Mouse (Mus musculus) MEL (cell line): ENCODE data around the gene Kcng3. TPM values are rescaled to one million over a fixed set of nuclear protein-coding genes. Genes with fewer than 3 reads are reported as not detected.

Experiments
- DNase-seq: peaks from one replicate; pipeline ENCODE4 v3.0.0; 2011; ENCODE audit warnings: low read depth, low spot score
- H3K27ac ChIP-seq: 2 replicates; pipeline ENCODE4 v1.5.1; 2012; ENCODE audit warnings: low read depth, mild to moderate bottlenecking, control low read depth, low read length, moderate library complexity; ENCODE audit not compliant: control insufficient read depth
- H3K27me3 ChIP-seq, 2 experiments: fragments of 150-350 bp in 1 of 2; sonication (generic) in 1 of 2; 2 replicates each; pipeline ENCODE4 v1.6.1; 2012; ENCODE audit warnings: low read length in 2 of 2, mild to moderate bottlenecking in 2 of 2, improper control_type of control experiment in 1 of 2, moderate library complexity in 1 of 2; ENCODE audit not compliant: insufficient read depth in 2 of 2, control insufficient read depth in 1 of 2
- H3K36me3 ChIP-seq, 2 experiments: 2 replicates each; pipeline ENCODE4 v1.6.1; 2012 to 2014; ENCODE audit warnings: low read length in 2 of 2, improper control_type of control experiment in 1 of 2, inconsistent platforms in 1 of 2, mild to moderate bottlenecking in 1 of 2; ENCODE audit not compliant: insufficient read depth in 2 of 2, control insufficient read depth in 1 of 2
- H3K4me1 ChIP-seq, 2 experiments: fragments of 150-350 bp in 1 of 2; sonication (generic) in 1 of 2; 2 replicates each; pipeline ENCODE4 v1.6.1; 2012; ENCODE audit warnings: low read length in 2 of 2, improper control_type of control experiment in 1 of 2, mild to moderate bottlenecking in 1 of 2; ENCODE audit not compliant: insufficient read depth in 2 of 2, control insufficient read depth in 1 of 2
- H3K4me3 ChIP-seq, 2 experiments: fragments of 150-350 bp in 1 of 2; sonication (generic) in 1 of 2; 2 replicates each; pipeline ENCODE4 v1.5.1; 2012; ENCODE audit warnings: low read depth in 2 of 2, low read length in 2 of 2, mild to moderate bottlenecking in 2 of 2, moderate library complexity in 2 of 2, control low read depth in 1 of 2, improper control_type of control experiment in 1 of 2; ENCODE audit not compliant: control insufficient read depth in 1 of 2, insufficient read depth in 1 of 2
- H3K79me2 ChIP-seq: 2 replicates; pipeline ENCODE4 v1.6.1; 2012; ENCODE audit warnings: mild to moderate bottlenecking, low read length, moderate library complexity; ENCODE audit not compliant: control insufficient read depth, poor library complexity, insufficient read depth
- H3K9ac ChIP-seq: 2 replicates; pipeline ENCODE4 v1.6.1; 2012; ENCODE audit warnings: low read depth, mild to moderate bottlenecking, control low read depth, low read length, moderate library complexity; ENCODE audit not compliant: control insufficient read depth, poor library complexity, severe bottlenecking
- H3K9me3 ChIP-seq: fragments of 150-350 bp; sonication (generic); replicated peaks from 2 replicates; pipeline ENCODE4 v1.6.1; 2012; ENCODE audit warnings: mild to moderate bottlenecking, low read length, improper control_type of control experiment, moderate library complexity; ENCODE audit not compliant: insufficient read depth
- BHLHE40 ChIP-seq: IDR thresholded peaks from 2 replicates; pipeline ENCODE4 v1.6.1; 2012; ENCODE audit warnings: low read depth, mild to moderate bottlenecking, inconsistent platforms, low read length, improper control_type of control experiment, borderline replicate concordance
- CHD1 ChIP-seq: IDR thresholded peaks from 2 replicates; pipeline ENCODE4 v1.6.1; 2012; ENCODE audit warnings: low read depth, mild to moderate bottlenecking, inconsistent platforms, low read length, improper control_type of control experiment
- CHD2 ChIP-seq: IDR thresholded peaks from 2 replicates; pipeline ENCODE4 v1.6.1; 2011; ENCODE audit warnings: low read length, improper control_type of control experiment
- CTCF ChIP-seq, 3 experiments: IDR thresholded peaks in 2 of 3; conservative IDR thresholded peaks in 1 of 3; 2 replicates each; pipeline ENCODE4 v1.5.1; 2011 to 2012; ENCODE audit warnings: low read length in 3 of 3, low read depth in 2 of 3, mild to moderate bottlenecking in 2 of 3, improper control_type of control experiment in 1 of 3, inconsistent platforms in 1 of 3, mixed read lengths in 1 of 3, moderate library complexity in 1 of 3; ENCODE audit not compliant: control insufficient read depth in 1 of 3, insufficient read depth in 1 of 3, poor library complexity in 1 of 3, severe bottlenecking in 1 of 3
- ELF1 ChIP-seq: IDR thresholded peaks from 2 replicates; pipeline ENCODE4 v1.6.1; 2014; ENCODE audit warnings: low read depth, mild to moderate bottlenecking, inconsistent platforms, low read length, improper control_type of control experiment, moderate library complexity
- EP300 ChIP-seq, 2 experiments: IDR thresholded peaks; 2 replicates each; pipeline ENCODE4 v1.6.1; 2011; ENCODE audit warnings: improper control_type of control experiment in 2 of 2, low read length in 2 of 2, low read depth in 1 of 2, mild to moderate bottlenecking in 1 of 2
- GABPA ChIP-seq: IDR thresholded peaks from 2 replicates; pipeline ENCODE4 v1.6.1; 2012; ENCODE audit warnings: low read depth, mild to moderate bottlenecking, inconsistent platforms, low read length, improper control_type of control experiment, moderate library complexity
- HCFC1 ChIP-seq: IDR thresholded peaks from 2 replicates; pipeline ENCODE4 v1.6.1; 2012; ENCODE audit warnings: low read depth, mild to moderate bottlenecking, inconsistent platforms, low read length, improper control_type of control experiment, moderate library complexity
- KAT2A ChIP-seq: conservative IDR thresholded peaks from 2 replicates; pipeline ENCODE4 v1.6.1; 2012; ENCODE audit warnings: low read depth, low read length, improper control_type of control experiment, inconsistent platforms
- MAX ChIP-seq: IDR thresholded peaks from 2 replicates; pipeline ENCODE4 v1.6.1; 2011; ENCODE audit warnings: low read length, improper control_type of control experiment
- NRF1 ChIP-seq: IDR thresholded peaks from 2 replicates; pipeline ENCODE4 v1.6.1; 2014; ENCODE audit warnings: low read depth, mild to moderate bottlenecking, inconsistent platforms, low read length, improper control_type of control experiment, moderate library complexity; ENCODE audit not compliant: poor library complexity, insufficient read depth, severe bottlenecking
- POLR2A ChIP-seq, 2 experiments: IDR thresholded peaks; 2 replicates each; pipeline ENCODE4 v1.6.1; 2011 to 2012; ENCODE audit warnings: low read length in 2 of 2, mild to moderate bottlenecking in 2 of 2, control low read depth in 1 of 2, improper control_type of control experiment in 1 of 2, low read depth in 1 of 2, moderate library complexity in 1 of 2; ENCODE audit not compliant: control insufficient read depth in 1 of 2, insufficient read depth in 1 of 2, poor library complexity in 1 of 2
- POLR2AphosphoS5 ChIP-seq: IDR thresholded peaks from 2 replicates; pipeline ENCODE4 v1.6.1; 2012; ENCODE audit warnings: low read depth, borderline replicate concordance, mild to moderate bottlenecking, inconsistent platforms, low read length, moderate library complexity, mixed read lengths
- RCOR1 ChIP-seq: IDR thresholded peaks from 2 replicates; pipeline ENCODE4 v1.6.1; 2012; ENCODE audit warnings: low read depth, mild to moderate bottlenecking, inconsistent platforms, low read length, improper control_type of control experiment
- TAL1 ChIP-seq: IDR thresholded peaks from 2 replicates; pipeline ENCODE4 v1.6.1; 2012; ENCODE audit warnings: mild to moderate bottlenecking, inconsistent platforms, low read length, moderate library complexity, mixed read lengths
- TBP ChIP-seq: IDR thresholded peaks from 2 replicates; pipeline ENCODE4 v1.8.0; 2011; ENCODE audit warnings: low read depth, low read length, improper control_type of control experiment
- TCF12 ChIP-seq: IDR thresholded peaks from 2 replicates; pipeline ENCODE4 v1.6.1; 2014; ENCODE audit warnings: low read depth, mild to moderate bottlenecking, inconsistent platforms, low read length, improper control_type of control experiment, moderate library complexity
- UBTF ChIP-seq: IDR thresholded peaks from 2 replicates; pipeline ENCODE4 v1.6.1; 2012; ENCODE audit warnings: low read depth, mild to moderate bottlenecking, inconsistent platforms, low read length, improper control_type of control experiment, moderate library complexity, borderline replicate concordance; ENCODE audit not compliant: insufficient read depth
- ZC3H11A ChIP-seq: IDR thresholded peaks from 2 replicates; pipeline ENCODE4 v1.6.1; 2012; ENCODE audit warnings: low read depth, mild to moderate bottlenecking, inconsistent platforms, low read length, improper control_type of control experiment
- ZKSCAN1 ChIP-seq: IDR thresholded peaks from 2 replicates; pipeline ENCODE4 v1.6.1; 2012; ENCODE audit warnings: low read depth, mild to moderate bottlenecking, inconsistent platforms, low read length, improper control_type of control experiment, moderate library complexity
- ZMIZ1 ChIP-seq: IDR thresholded peaks from 2 replicates; pipeline ENCODE4 v1.6.1; 2012; ENCODE audit warnings: low read depth, mild to moderate bottlenecking, inconsistent platforms, low read length, improper control_type of control experiment, moderate library complexity
- ZNF384 ChIP-seq: IDR thresholded peaks from 2 replicates; pipeline ENCODE4 v1.6.1; 2012; ENCODE audit warnings: low read depth, mild to moderate bottlenecking, inconsistent platforms, low read length, improper control_type of control experiment
- polyA plus RNA-seq, 2 experiments: library from polyadenylated mRNA; stranded (reverse) in 1 of 2; unstranded in 1 of 2; fragments of >175 nt in 1 of 2; fragments of >200 nt in 1 of 2; gene quantifications; 2 replicates each; pipeline versions ENCODE4 v1.2.1 to v1.2.4; 2012; ENCODE audit warnings: low replicate concordance in 2 of 2, low read depth in 1 of 2; ENCODE audit not compliant: insufficient read length in 2 of 2, insufficient read depth in 1 of 2, missing spikeins in 1 of 2
- total RNA-seq: library from RNA; depleted of rRNA; stranded (reverse); fragments of 300-350 nt; gene quantifications from 2 replicates; pipeline ENCODE4 v1.2.3, GENCODE M21; 2012

Kcng3 gene
- total and polyA plus RNA-seq, 3 experiments: not detected

- no peak overlapping the region for H3K9ac ChIP-seq
- H3K36me3 ChIP-seq: peaks cover 0 to 16% of the 10 kb centered on the region in 2 experiments; a peak in 2 of 4 replicates
- H3K9me3 ChIP-seq: no peaks in the 10 kb centered on the region
- H3K79me2 ChIP-seq: no peaks in the 10 kb centered on the region
- H3K27me3 ChIP-seq: no peaks in the 10 kb centered on the region
- no peak overlapping the region for H3K27ac ChIP-seq
- no peak overlapping the region for H3K4me3 ChIP-seq
- H3K4me1 ChIP-seq: peaks cover 5 to 18% of the 10 kb centered on the region in 2 experiments
- TF ChIP-seq HCFC1 (no peak), ZNF384 (no peak), TCF12 (no peak), ZC3H11A (no peak), ZKSCAN1 (no peak), TBP (no peak)
- DNase-seq: no peak
Measured at GRCm38 (mm10) chr17:83565506-83565905, 66.2 kb downstream of the Kcng3 start.

GRCm38 (mm10) chr17:83564119-83564820, 67.4 kb downstream of the Kcng3 start:
- peaks cover 5 to 18% of the 10 kb centered on the region in 2 experiments for H3K4me1 ChIP-seq
- H3K27me3 ChIP-seq: no peaks in the 10 kb centered on the region
- DNase-seq: peak; percentile 56
- H3K9ac ChIP-seq: peak overlapping the region; percentile 70
- H3K9me3 ChIP-seq: no peaks in the 10 kb centered on the region
- peaks cover 0 to 16% of the 10 kb centered on the region in 2 experiments; a peak in 2 of 4 replicates for H3K36me3 ChIP-seq
- H3K4me3 ChIP-seq: peak overlapping the region; percentile 52 to 61
- TF ChIP-seq TAL1 (peak; percentile 35; the same call in 1 of the 2 replicates), ELF1 (no peak), CTCF (IDR thresholded peaks at IDR 0.05 in 2 of 3, conservative IDR thresholded peaks at IDR 0.05 in 1 of 3; ENCODE audit: control insufficient read depth in 1 of 3, insufficient read depth in 1 of 3, low read depth in 2 of 3, low read length in 3 of 3, poor library complexity in 1 of 3, severe bottlenecking in 1 of 3) (no peak), KAT2A (no peak), TCF12 (0 out of 2 replicates have a peak, but pooled peaks have one; percentile 18), POLR2A (IDR thresholded peaks at IDR 0.05; ENCODE audit: control insufficient read depth in 1 of 2, insufficient read depth in 1 of 2, low read depth in 1 of 2, low read length in 2 of 2, poor library complexity in 1 of 2) (peak in 1 of 2 experiments; percentile 1; a peak in 1 of 4 replicates), CHD2 (no peak), EP300 (IDR thresholded peaks at IDR 0.05; ENCODE audit: low read depth in 1 of 2, low read length in 2 of 2) (0 out of 4 replicates have a peak, but pooled peaks of 1 of the 2 experiments have one; percentile 13)
- TF ChIP-seq, all 39 proteins: peak for 4
- peak overlapping the region; percentile 64 for H3K27ac ChIP-seq
- H3K79me2 ChIP-seq: no peaks in the 10 kb centered on the region

- Histone ChIP-seq H3K36me3 (peaks cover 0 to 16% of the 10 kb centered on the region in 2 experiments; a peak in 2 of 4 replicates), H3K79me2 (no peaks in the 10 kb centered on the region), H3K4me3 (peak overlapping the region; percentile 52 to 61), H3K27me3 (no peaks in the 10 kb centered on the region), H3K4me1 (peaks cover 5 to 18% of the 10 kb centered on the region in 2 experiments), H3K9ac (peak overlapping the region; percentile 70), H3K9me3 (no peaks in the 10 kb centered on the region), H3K27ac (peak overlapping the region; percentile 64)
- peak; percentile 87 for DNase-seq
- peak; percentile 33; the same call in 1 of the 2 replicates for TF ChIP-seq NRF1
- TF ChIP-seq CHD2: no peak
- TF ChIP-seq TCF12: 0 out of 2 replicates have a peak, but pooled peaks have one; percentile 28
- TF ChIP-seq BHLHE40: peak; percentile 91
- TF ChIP-seq CTCF (IDR thresholded peaks at IDR 0.05 in 2 of 3, conservative IDR thresholded peaks at IDR 0.05 in 1 of 3; ENCODE audit: control insufficient read depth in 1 of 3, insufficient read depth in 1 of 3, low read depth in 2 of 3, low read length in 3 of 3, poor library complexity in 1 of 3, severe bottlenecking in 1 of 3): peak; percentile 62 to 77 (median 67)
- no peak for TF ChIP-seq GABPA
- TF ChIP-seq POLR2AphosphoS5: no peak
- peak; percentile 97 for TF ChIP-seq MAX
- no peak for TF ChIP-seq UBTF
- TF ChIP-seq CHD1: no peak
- TF ChIP-seq RCOR1: 0 out of 2 replicates have a peak, but pooled peaks have one; percentile 18
- TF ChIP-seq ZMIZ1: no peak
- peak in 1 of 2 experiments; percentile 60; a peak in 1 of 4 replicates for TF ChIP-seq POLR2A (IDR thresholded peaks at IDR 0.05; ENCODE audit: control insufficient read depth in 1 of 2, insufficient read depth in 1 of 2, low read depth in 1 of 2, low read length in 2 of 2, poor library complexity in 1 of 2)
- peak; percentile 51; the same call in 1 of the 2 replicates for TF ChIP-seq HCFC1
- TF ChIP-seq TAL1: no peak
Measured at GRCm38 (mm10) chr17:83563703-83564111, 68.0 kb downstream of the Kcng3 start.
